Mouse (Mus musculus) testis, adult 2 months (tissue): Measurements from ENCODE around the gene Nfkbiz.

Source experiments
- CTCF ChIP-seq: fragments of 200-500 bp; IDR thresholded peaks from 2 replicates; pipeline ENCODE4 v1.5.1; 2012; ENCODE audit warnings: low read depth, mild to moderate bottlenecking, inconsistent platforms, low read length, moderate library complexity; ENCODE audit not compliant: control insufficient read depth, insufficient read depth, insufficient replicate concordance
- POLR2A ChIP-seq: fragments of 200-500 bp; IDR thresholded peaks from 2 replicates; pipeline ENCODE4 v1.6.1; 2012; ENCODE audit warnings: low read depth, mild to moderate bottlenecking, inconsistent platforms, low read length, moderate library complexity; ENCODE audit not compliant: control insufficient read depth

DNA sequence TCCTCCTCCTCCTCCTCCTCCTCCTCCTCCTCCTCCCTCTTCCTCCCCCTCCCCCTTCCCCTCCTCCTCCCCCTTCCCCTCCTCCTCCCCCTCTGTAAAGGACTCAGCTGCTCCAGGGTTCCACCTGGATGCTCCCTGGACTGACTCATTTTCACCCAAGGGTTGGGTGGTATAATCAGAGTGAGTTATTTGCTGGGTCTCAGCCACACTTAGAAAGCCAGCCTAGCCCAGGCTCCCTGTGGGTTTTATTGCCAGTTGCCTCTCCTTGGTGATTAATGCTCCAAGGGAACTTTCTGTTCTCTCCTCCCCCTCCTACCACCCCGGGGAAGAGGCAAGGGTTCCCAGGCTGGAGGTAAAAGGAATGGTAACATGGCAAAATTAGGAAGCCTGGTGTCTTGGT lies 49.4 kb downstream of the Nfkbiz start:
- no peak for TF ChIP-seq CTCF
- no peak for TF ChIP-seq POLR2A
